Comparison of ENCODE assay signal across 31 mouse cellular contexts in the genomic region with DNA sequence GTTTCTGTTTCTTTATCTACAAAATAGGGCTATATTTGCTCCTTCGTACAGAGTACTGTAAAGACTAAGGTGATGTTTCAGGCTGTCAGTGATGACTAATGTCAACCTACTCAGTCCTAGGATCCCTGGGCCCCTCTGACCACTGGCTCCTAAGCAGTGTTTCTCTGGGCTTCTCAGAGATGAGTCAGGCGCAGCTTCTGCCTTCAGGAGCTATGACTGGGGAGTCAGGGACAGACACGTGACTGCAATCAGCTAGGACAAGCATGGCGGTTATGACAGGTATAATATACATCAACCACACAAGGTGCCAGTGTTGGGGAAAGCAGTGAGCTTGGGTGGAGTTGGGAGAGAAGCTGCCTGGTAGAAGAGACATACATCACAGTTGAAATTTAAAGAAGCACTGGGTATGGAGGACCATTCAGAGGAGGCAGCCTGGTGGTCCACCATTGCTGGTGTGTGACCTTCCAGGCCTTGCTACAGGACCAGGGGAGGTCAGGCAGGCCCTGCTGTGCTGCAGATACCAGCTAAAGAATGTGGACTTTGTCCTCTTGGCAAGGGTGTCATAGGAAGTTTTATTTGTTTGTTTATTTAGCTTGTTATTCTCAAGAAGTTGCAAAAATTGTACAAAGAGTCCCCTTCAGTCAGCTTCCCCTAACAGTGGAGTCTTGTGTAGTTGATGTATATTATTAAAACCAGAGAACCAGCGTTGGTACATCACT. TPM values are rescaled to one million over a fixed set of nuclear protein-coding genes. Genes with fewer than 3 reads are reported as not detected.
DNase-seq lines count a peak whose midpoint lies in the region; ATAC-seq lines count a peak whose summit lies in the region.
"Had no signal": no experiment of that assay in that cellular context is flagged by ENCODE, and none has a peak within 500 bp of the region (broad histone marks: within the 10 kb centered on the region; RNA-seq: fewer than 3 reads in every experiment).

No protein-coding gene starts in this region.

- no peaks in the 10 kb centered on the region for H3K27me3 ChIP-seq in kidney, embryonic 14.5 days (ENCODE audit: control insufficient read depth, insufficient read depth, low read length)
- H3K27me3 ChIP-seq in liver, embryonic 15.5 days = no peaks in the 10 kb centered on the region
- H3K27me3 ChIP-seq in liver, embryonic 11.5 days (replicated peaks; ENCODE audit: control insufficient read depth, insufficient read depth, low read length) = no peaks in the 10 kb centered on the region
- H3K27me3 ChIP-seq: CH12.LX; heart, embryonic 12.5 days; intestine, embryonic 15.5 days; midbrain, embryonic 15.5 days; neural tube, embryonic 13.5 days had no signal

- intact Hi-C loops in left cerebral cortex, postnatal 25 days (cut with DNase I) = no loop called here

- H3K9ac ChIP-seq in kidney, embryonic 14.5 days (ENCODE audit: low read depth, low read length) = no peak overlapping the region
- no peak overlapping the region for H3K9ac ChIP-seq in liver, embryonic 15.5 days
- no peak overlapping the region for H3K9ac ChIP-seq in liver, embryonic 11.5 days (ENCODE audit: low read depth, low read length)
- H3K9ac ChIP-seq: forebrain, postnatal 0 days; heart, embryonic 12.5 days; intestine, embryonic 15.5 days; liver, embryonic 14.5 days; midbrain, embryonic 15.5 days; neural tube, embryonic 13.5 days had no signal

- H3K27ac ChIP-seq in kidney, embryonic 14.5 days (ENCODE audit: low read depth, low read length) = no peak overlapping the region
- 0 out of 2 replicates have a peak overlapping the region, but pooled peaks have one; percentile 3 for H3K27ac ChIP-seq in liver, embryonic 15.5 days (replicated peaks)
- no peak overlapping the region for H3K27ac ChIP-seq in liver, embryonic 11.5 days (ENCODE audit: low read depth, low read length)
- H3K27ac ChIP-seq: forebrain, embryonic 10.5 days; hindbrain, embryonic 10.5 days; intestine, embryonic 15.5 days; left cerebral cortex, adult 2 months; liver, embryonic 14.5 days; midbrain, embryonic 15.5 days; neural tube, embryonic 13.5 days had no signal

- no peak for ATAC-seq in kidney, embryonic 14.5 days (ENCODE audit: low FRiP score, low TSS enrichment)
- ATAC-seq in liver, embryonic 15.5 days (ENCODE audit: insufficient read depth) = no peak
- no peak for ATAC-seq in liver, embryonic 11.5 days (replicated peaks; ENCODE audit: low FRiP score)
- ATAC-seq: forebrain, postnatal 0 days; hindbrain, embryonic 16.5 days; intestine, embryonic 15.5 days; midbrain, embryonic 15.5 days had no signal

- no peak overlapping the region for H3K4me2 ChIP-seq in kidney, embryonic 14.5 days (replicated peaks; ENCODE audit: low read depth, low read length)
- H3K4me2 ChIP-seq in liver, embryonic 15.5 days = no peak overlapping the region
- no peak overlapping the region for H3K4me2 ChIP-seq in liver, embryonic 11.5 days
- H3K4me2 ChIP-seq: heart, embryonic 12.5 days; intestine, embryonic 15.5 days; midbrain, embryonic 15.5 days; neural tube, embryonic 13.5 days had no signal

- peak; percentile 30 for DNase-seq in kidney, adult 11 months
- DNase-seq in liver, embryonic 11.5 days (ENCODE audit: low spot score) = no peak
- peak; percentile 26 for DNase-seq in adipocyte (ENCODE audit: low spot score)
- DNase-seq in yolk sac, embryonic 10.5 days (ENCODE audit: low spot score) = peak; percentile 20
- DNase-seq in thymus, postnatal 10 days (ENCODE audit: low spot score in 2 of 2) = no peak
- no peak for DNase-seq in left cerebral cortex, postnatal 25 days (ENCODE audit: low spot score in 2 of 2)
- DNase-seq: adrenal gland, postnatal 25 days; cerebellum, adult 11 months; cerebellum, adult 9-11 months; forebrain, postnatal 0 days; gastrocnemius, postnatal 14 days; heart, adult 11 months; heart, postnatal 10 days; left cerebral cortex, postnatal 4 days; lung, postnatal 4 days; retina, postnatal 1 day; right cerebral cortex, postnatal 25 days; spleen, adult 18-20 months; thymus, postnatal 36 days had no signal

- H3K4me1 ChIP-seq in kidney, embryonic 14.5 days (ENCODE audit: control insufficient read depth, insufficient read depth, low read length) = no peaks in the 10 kb centered on the region
- peaks cover 38% of the 10 kb centered on the region for H3K4me1 ChIP-seq in liver, embryonic 15.5 days (replicated peaks)
- H3K4me1 ChIP-seq in liver, embryonic 11.5 days (replicated peaks; ENCODE audit: control insufficient read depth, insufficient read depth, low read length) = peaks cover 30% of the 10 kb centered on the region
- H3K4me1 ChIP-seq: hindbrain, embryonic 10.5 days; midbrain, embryonic 15.5 days had no signal

- no peaks in the 10 kb centered on the region for H3K36me3 ChIP-seq in kidney, embryonic 14.5 days (ENCODE audit: control insufficient read depth, insufficient read depth, low read length)
- H3K36me3 ChIP-seq in liver, embryonic 15.5 days (replicated peaks) = 0 out of 2 replicates have a peak, but pooled peaks cover 9% of the 10 kb centered on the region
- H3K36me3 ChIP-seq in liver, embryonic 11.5 days (ENCODE audit: control insufficient read depth, insufficient read depth, low read length) = 0 out of 2 replicates have a peak, but pooled peaks cover 2% of the 10 kb centered on the region

- 91% methylated on average over 5 of the region's 5 CpGs for WGBS in kidney, embryonic 14.5 days
- 68% methylated on average over 5 of the region's 5 CpGs for WGBS in liver, embryonic 15.5 days (ENCODE audit: insufficient replicate concordance)
- WGBS in liver, embryonic 11.5 days = 83% methylated on average over 5 of the region's 5 CpGs

- H3K9me3 ChIP-seq in kidney, embryonic 14.5 days (ENCODE audit: control insufficient read depth, low read length) = no peaks in the 10 kb centered on the region
- H3K9me3 ChIP-seq in liver, embryonic 15.5 days (replicated peaks) = 0 out of 2 replicates have a peak, but pooled peaks cover 4% of the 10 kb centered on the region
- H3K9me3 ChIP-seq in liver, embryonic 11.5 days (ENCODE audit: control insufficient read depth, low read length) = no peaks in the 10 kb centered on the region
- H3K9me3 ChIP-seq: hindbrain, embryonic 10.5 days; intestine, embryonic 15.5 days; midbrain, embryonic 15.5 days; neural tube, embryonic 13.5 days had no signal

- no peak overlapping the region for H3K4me3 ChIP-seq in kidney, embryonic 14.5 days (ENCODE audit: low read length)
- no peak overlapping the region for H3K4me3 ChIP-seq in liver, embryonic 15.5 days (replicated peaks)
- no peak overlapping the region for H3K4me3 ChIP-seq in liver, embryonic 11.5 days (ENCODE audit: low read depth, low read length)
- H3K4me3 ChIP-seq: forebrain, embryonic 10.5 days; heart, embryonic 12.5 days; hindbrain, embryonic 10.5 days; intestine, embryonic 15.5 days; left cerebral cortex, adult 2 months; midbrain, embryonic 15.5 days; neural tube, embryonic 13.5 days had no signal

RNA-seq across cellular contexts. Expression of a gene that starts 15.2 kb away (rescaled TPM):
- polyA plus RNA-seq in kidney, embryonic 14.5 days (2014; fragmentation: Nextera tagmentation; extraction: Ambion mirVana) = 85.0 and 100.0 TPM in 2 replicates
- polyA plus RNA-seq in liver, embryonic 15.5 days (2015; fragmentation: Nextera tagmentation; extraction: Ambion mirVana) = 71.7 and 79.3 TPM in 2 replicates
- polyA plus RNA-seq in liver, embryonic 11.5 days (2014; fragmentation: Nextera tagmentation; extraction: Ambion mirVana) = 134 and 139 TPM in 2 replicates
- total RNA-seq in left cerebral cortex, postnatal 25 days (2021) = 100 to 1,000 TPM; 210 to 216 TPM

RNA-seq across cellular contexts. Expression of a gene that starts 15.7 kb away (rescaled TPM):
- 46.3 and 60.5 TPM in 2 replicates for polyA plus RNA-seq in kidney, embryonic 14.5 days (2014; fragmentation: Nextera tagmentation; extraction: Ambion mirVana)
- 5.0 and 5.1 TPM in 2 replicates for polyA plus RNA-seq in liver, embryonic 15.5 days (2015; fragmentation: Nextera tagmentation; extraction: Ambion mirVana)
- polyA plus RNA-seq in liver, embryonic 11.5 days (2014; fragmentation: Nextera tagmentation; extraction: Ambion mirVana) = 23.4 and 24.2 TPM in 2 replicates
- 100 to 1,000 TPM; 174 to 178 TPM for total RNA-seq in left cerebral cortex, postnatal 25 days (2021)

RNA-seq across cellular contexts. Expression of a gene that starts 41.7 kb away (rescaled TPM):
- 16.1 and 19.2 TPM in 2 replicates for polyA plus RNA-seq in kidney, embryonic 14.5 days (2014; fragmentation: Nextera tagmentation; extraction: Ambion mirVana)
- polyA plus RNA-seq in liver, embryonic 15.5 days (2015; fragmentation: Nextera tagmentation; extraction: Ambion mirVana) = 6.2 and 8.1 TPM in 2 replicates
- polyA plus RNA-seq in liver, embryonic 11.5 days (2014; fragmentation: Nextera tagmentation; extraction: Ambion mirVana) = 12.0 and 12.6 TPM in 2 replicates
- total RNA-seq in left cerebral cortex, postnatal 25 days (2021) = 100 to 1,000 TPM; 220 to 246 TPM

Comparison
In these comparisons a context has a peak if more than half of its experiments do, and no peak if none do; other contexts are left out.
1. DNase-seq: peak in kidney, adult 11 months (single experiment), adipocyte (single experiment) and yolk sac, embryonic 10.5 days (single experiment); none in liver, embryonic 11.5 days (single experiment), thymus, postnatal 10 days (0 of 2) and left cerebral cortex, postnatal 25 days (0 of 2).